Mouse (Mus musculus): ENCODE measurements around the gene Marveld1. TPM values are rescaled to one million over a fixed set of nuclear protein-coding genes. Genes with fewer than 3 reads are reported as not detected.

Marveld1 gene
- polyA plus RNA-seq, 1 experiment from 2014 or later, result 16.1 TPM

DNA sequence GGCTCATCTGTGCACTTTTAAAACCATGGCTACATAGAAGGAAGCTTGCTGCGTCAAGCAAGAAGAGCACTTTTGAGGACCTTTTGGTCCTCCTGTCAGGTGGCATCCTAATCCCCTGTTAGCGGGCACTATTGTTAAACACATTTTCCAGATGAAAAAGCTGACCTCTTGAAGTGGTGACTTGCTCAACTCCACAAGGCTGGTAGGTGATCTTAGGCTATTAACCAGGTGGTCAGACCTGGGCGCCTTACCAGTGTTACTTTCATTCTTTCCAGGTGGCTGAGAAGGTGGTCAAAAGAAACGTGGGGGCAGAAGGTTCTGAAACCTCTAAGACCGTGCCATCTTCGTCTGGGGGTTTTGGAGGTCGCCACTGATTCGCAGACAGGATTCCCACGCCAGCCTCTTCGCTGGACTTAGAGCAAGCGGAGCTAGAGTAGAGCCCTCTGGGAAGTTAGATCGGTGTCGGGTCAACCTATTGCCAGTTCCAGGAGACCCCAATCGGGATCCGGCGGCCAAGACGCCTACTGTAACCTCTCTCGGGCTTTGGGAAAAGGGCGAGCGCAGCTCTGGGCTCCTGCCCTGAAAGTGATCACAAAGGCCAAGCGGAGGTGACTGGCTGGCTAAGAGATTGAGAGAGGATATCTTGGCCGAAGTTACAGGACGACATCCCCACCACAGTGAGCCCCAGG, 19.0 kb upstream of the Marveld1 start:
- Histone ChIP-seq H3K9ac (peak overlapping the region; percentile 90), H3K4me2 (peak overlapping the region; percentile 86), H3K27ac (ENCODE audit: poor library complexity, severe bottlenecking) (peak overlapping the region; percentile 90), H3K9me3 (replicated peaks) (no peaks in the 10 kb centered on the region), H3K27me3 (replicated peaks) (no peaks in the 10 kb centered on the region), H3K4me1 (replicated peaks) (peaks cover 41% of the 10 kb centered on the region), H3K4me3 (peak overlapping the region; percentile 78), H3K36me3 (peaks cover 19% of the 10 kb centered on the region)
- no peak; the same call in 1 of the 2 replicates for ATAC-seq (ENCODE audit: insufficient number of reproducible peaks, low FRiP score)
- WGBS, result 5% methylated on average over 23 of the region's 23 CpGs

DNA sequence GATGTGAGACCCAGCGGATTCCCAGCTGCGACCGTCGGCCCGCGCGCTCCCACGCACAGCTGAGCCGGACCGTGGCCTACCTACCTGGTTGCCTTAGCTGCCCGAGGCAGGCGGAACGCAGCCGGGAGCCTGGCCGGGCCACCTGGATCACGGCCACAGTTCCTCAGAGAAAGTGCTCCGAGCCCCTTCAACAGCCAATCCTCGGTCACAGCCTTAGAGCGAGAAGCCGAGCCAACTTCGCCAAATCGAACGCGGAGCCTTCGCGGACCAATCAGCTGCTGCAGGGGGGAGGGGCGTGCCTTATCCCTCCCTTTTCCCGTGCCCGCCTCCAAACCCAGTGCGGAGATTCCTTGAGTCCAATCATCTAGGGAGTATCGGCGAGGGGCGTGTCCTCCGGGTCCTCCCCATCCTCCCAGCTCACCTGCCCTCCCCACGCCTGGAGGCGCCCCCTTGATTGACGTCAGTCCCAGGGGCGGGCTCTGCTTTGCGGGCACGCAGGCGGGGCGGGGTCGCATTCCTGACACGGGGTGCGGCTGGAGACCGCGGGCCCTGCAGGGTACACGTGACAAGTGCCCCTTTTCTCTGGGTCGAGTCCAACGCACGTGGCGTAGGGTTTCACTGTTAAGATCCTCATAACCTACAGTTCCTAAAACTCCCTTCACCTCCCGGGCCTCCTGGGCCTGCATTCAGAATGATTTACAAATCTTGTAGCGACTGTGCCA, 18.3 kb upstream of the Marveld1 start, which contains the start of gene Avpi1:
TSS of gene Avpi1 (minus strand) at position 273 of the 722 bp plus-strand sequence.
- Histone ChIP-seq H3K27ac (ENCODE audit: poor library complexity, severe bottlenecking) (peak within 1 kb of the TSS; percentile 90), H3K27me3 (replicated peaks) (no peaks in the 10 kb centered on the region), H3K36me3 (peaks cover 11% of the 10 kb centered on the region), H3K4me2 (peak within 1 kb of the TSS; percentile 86), H3K9ac (peak within 1 kb of the TSS; percentile 90), H3K4me3 (peak within 1 kb of the TSS; percentile 78), H3K4me1 (replicated peaks) (peaks cover 41% of the 10 kb centered on the region), H3K9me3 (replicated peaks) (no peaks in the 10 kb centered on the region)
- peak; percentile 98 for ATAC-seq (ENCODE audit: insufficient number of reproducible peaks, low FRiP score)
- WGBS, result under 1% methylated on average over 54 of the region's 54 CpGs

DNA sequence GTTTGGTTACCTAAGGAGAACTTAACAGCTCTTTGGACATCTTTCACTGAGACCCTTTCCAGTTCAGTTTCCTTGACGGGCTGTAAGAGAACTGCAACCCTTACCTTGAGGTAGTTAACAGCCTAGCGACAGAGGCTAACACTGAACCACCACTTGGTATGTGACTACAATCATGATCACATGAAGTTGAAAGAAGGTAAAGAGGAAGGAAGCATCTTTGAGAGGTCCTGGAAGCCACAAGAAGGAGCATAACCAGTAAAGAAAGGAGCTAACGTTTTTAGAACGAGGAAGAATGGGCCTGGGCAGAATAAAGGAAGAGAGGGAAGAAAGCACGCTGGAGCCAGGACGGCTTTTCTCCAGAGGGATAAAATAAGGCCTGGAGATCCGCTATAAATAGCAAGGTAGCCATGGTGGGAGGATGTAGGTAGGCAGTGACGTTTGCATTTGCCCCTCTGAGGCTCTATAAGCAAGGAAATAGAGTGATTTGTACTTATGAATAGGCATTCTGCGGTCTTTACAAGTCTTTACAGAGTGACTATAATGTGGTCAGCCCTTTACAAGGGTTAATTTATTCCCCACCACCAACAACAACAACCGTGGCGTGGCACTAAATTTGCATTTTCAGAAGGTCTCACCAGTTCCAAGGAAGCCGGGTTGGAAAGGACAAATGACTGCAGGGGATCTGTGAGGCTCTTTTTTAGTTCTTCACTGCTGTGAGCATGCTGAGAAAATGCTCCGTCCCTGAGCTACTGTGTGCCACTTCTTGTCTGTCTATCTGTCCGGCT, 17.5 kb upstream of the Marveld1 start:
- WGBS, result 33% methylated on average over 14 of the region's 14 CpGs
- Histone ChIP-seq H3K9me3 (replicated peaks) (no peaks in the 10 kb centered on the region), H3K4me2 (peak overlapping the region; percentile 86), H3K4me1 (replicated peaks) (peaks cover 38% of the 10 kb centered on the region), H3K4me3 (peak overlapping the region; percentile 78), H3K36me3 (peaks cover 5% of the 10 kb centered on the region), H3K9ac (peak overlapping the region; percentile 18; the same call in 1 of the 2 replicates), H3K27ac (ENCODE audit: poor library complexity, severe bottlenecking) (peak overlapping the region; percentile 63), H3K27me3 (replicated peaks) (no peaks in the 10 kb centered on the region)
- no peak for ATAC-seq (ENCODE audit: insufficient number of reproducible peaks, low FRiP score)

DNA sequence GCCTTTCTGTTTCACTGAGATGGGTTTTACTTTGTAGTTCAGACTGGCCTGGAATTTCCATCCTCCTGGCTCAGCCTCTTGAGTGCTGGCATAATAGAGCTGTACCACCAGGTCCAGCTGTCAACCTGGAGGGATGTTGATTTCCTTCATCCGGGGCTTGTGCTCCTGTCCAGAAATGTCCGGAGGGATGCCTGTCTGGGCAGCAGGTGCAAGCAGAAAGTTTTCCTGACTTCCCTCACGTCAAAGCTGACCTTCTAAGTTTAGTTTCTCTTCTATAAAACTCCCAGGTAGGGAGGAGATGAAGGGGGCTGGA, 16.9 kb upstream of the Marveld1 start:
- Histone ChIP-seq H3K4me3 (no peak overlapping the region), H3K27me3 (replicated peaks) (no peaks in the 10 kb centered on the region), H3K4me2 (no peak overlapping the region), H3K27ac (ENCODE audit: poor library complexity, severe bottlenecking) (peak overlapping the region; percentile 63; the same call in 1 of the 2 replicates), H3K9me3 (replicated peaks) (no peaks in the 10 kb centered on the region), H3K9ac (no peak overlapping the region), H3K4me1 (replicated peaks) (peaks cover 34% of the 10 kb centered on the region), H3K36me3 (no peaks in the 10 kb centered on the region)
- ATAC-seq (ENCODE audit: insufficient number of reproducible peaks, low FRiP score), result no peak
- WGBS, result 67% methylated on average over 3 of the region's 3 CpGs

DNA sequence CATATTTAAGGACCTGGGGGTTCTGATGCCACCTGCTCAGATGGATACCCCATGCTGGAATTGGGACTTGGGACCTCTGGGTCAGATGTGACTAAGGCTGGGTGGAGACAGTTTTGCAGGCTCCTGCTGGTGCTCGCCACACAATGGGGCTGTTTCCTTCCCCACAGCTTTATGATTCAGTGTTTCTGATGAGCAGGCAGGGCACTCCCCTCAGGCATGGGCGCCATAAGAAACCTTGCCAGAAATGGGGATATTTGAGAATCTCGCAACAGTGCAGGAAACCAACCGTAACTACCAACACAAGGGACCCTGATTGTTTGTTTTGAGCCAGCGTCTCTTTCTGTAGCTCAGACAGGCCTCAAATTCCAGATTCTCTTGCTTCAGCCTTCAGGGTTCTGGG, 16.1 kb upstream of the Marveld1 start:
- Histone ChIP-seq H3K36me3 (no peaks in the 10 kb centered on the region), H3K4me1 (replicated peaks) (peaks cover 26% of the 10 kb centered on the region), H3K9me3 (replicated peaks) (no peaks in the 10 kb centered on the region), H3K27ac (ENCODE audit: poor library complexity, severe bottlenecking) (no peak overlapping the region), H3K4me2 (no peak overlapping the region), H3K4me3 (no peak overlapping the region), H3K27me3 (replicated peaks) (no peaks in the 10 kb centered on the region), H3K9ac (no peak overlapping the region)
- 76% methylated on average over 5 of the region's 5 CpGs for WGBS
- ATAC-seq (ENCODE audit: insufficient number of reproducible peaks, low FRiP score), result no peak

DNA sequence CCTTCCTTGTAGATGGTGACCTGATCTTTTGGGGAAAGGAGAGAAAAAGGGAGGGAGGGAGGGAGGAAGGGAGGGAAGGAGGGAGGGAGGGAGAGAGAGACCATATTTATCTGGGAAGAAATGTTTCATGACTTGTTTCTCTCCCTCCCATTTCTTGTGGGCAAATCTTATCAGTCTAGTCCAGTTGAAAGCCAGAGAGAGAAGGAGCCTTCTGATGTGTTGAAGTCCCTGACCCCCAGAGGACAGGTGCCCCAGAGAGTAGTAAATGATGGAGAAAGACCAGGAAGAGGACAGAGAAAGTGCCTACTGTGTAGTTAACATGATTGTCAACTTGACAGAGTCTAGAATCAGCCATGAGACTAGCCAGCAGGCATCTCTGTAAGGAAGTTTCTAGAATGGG, 12.1 kb upstream of the Marveld1 start:
- Histone ChIP-seq H3K27ac (ENCODE audit: poor library complexity, severe bottlenecking) (no peak overlapping the region), H3K4me1 (replicated peaks) (0 out of 2 replicates have a peak, but pooled peaks cover 2% of the 10 kb centered on the region), H3K9me3 (replicated peaks) (no peaks in the 10 kb centered on the region), H3K27me3 (replicated peaks) (no peaks in the 10 kb centered on the region), H3K4me2 (no peak overlapping the region), H3K36me3 (no peaks in the 10 kb centered on the region), H3K4me3 (no peak overlapping the region), H3K9ac (no peak overlapping the region)
- ATAC-seq (ENCODE audit: insufficient number of reproducible peaks, low FRiP score), result no peak

DNA sequence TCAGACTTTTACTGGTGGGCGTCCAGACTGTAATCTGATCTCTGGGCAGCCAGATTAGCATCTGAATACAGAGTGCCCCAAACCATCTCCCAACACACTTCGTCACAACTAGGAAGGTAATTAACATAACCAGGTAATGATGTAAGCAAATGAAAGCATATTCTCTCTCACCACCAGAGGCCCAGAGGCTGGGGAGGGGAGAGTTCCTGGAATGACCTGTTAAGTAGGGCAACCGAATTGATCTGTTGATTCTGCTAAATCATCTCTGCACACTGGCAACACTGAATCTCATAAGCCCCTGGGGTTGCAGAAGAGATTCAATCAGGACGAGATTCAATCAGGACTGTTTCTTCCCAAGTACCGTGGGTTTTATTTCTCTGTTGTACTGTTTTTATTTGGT, 11.1 kb upstream of the Marveld1 start:
- H3K27ac ChIP-seq (ENCODE audit: poor library complexity, severe bottlenecking), result no peak overlapping the region
- 42% methylated on average over 5 of the region's 5 CpGs for whole genome bisulfite sequencing
- no peak overlapping the region for H3K9ac ChIP-seq
- H3K4me1 ChIP-seq (replicated peaks), result no peaks in the 10 kb centered on the region
- H3K4me2 ChIP-seq, result no peak overlapping the region
- H3K4me3 ChIP-seq, result no peak overlapping the region
- no peaks in the 10 kb centered on the region for H3K9me3 ChIP-seq (replicated peaks)
- ATAC-seq (ENCODE audit: insufficient number of reproducible peaks, low FRiP score), result no peak
- H3K27me3 ChIP-seq (replicated peaks), result no peaks in the 10 kb centered on the region
- H3K36me3 ChIP-seq, result no peaks in the 10 kb centered on the region

DNA sequence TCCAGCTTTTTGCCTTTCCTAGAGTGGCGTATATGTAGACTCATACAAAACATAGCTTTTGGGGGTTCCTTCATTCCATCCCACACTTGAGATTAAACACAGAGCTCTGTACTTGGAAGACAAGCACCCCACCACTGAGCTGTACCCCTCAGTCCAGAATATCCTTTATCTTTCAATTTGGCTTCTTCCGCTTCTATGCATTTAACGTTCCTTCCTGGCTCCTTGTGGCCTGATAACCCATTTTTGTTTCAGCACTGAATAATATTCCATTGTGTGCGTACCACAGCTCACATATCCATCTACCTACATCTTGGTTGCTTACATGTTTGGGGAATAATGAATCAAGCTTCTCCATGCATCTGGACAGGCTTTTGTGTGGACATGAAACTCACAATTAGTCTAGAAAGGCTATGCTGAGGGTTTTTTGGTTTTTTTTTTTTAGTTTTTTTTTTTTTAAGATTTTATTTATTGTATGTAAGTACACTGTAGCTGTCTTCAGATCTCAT, 10.0 kb upstream of the Marveld1 start:
- no peak overlapping the region for H3K4me2 ChIP-seq
- WGBS, result 86% methylated on average over 4 of the region's 4 CpGs
- H3K27me3 ChIP-seq (replicated peaks), result no peaks in the 10 kb centered on the region
- no peak for ATAC-seq (ENCODE audit: insufficient number of reproducible peaks, low FRiP score)
- no peak overlapping the region for H3K9ac ChIP-seq
- no peaks in the 10 kb centered on the region for H3K9me3 ChIP-seq (replicated peaks)
- no peak overlapping the region for H3K27ac ChIP-seq (ENCODE audit: poor library complexity, severe bottlenecking)
- no peaks in the 10 kb centered on the region for H3K36me3 ChIP-seq
- H3K4me3 ChIP-seq, result no peak overlapping the region
- no peaks in the 10 kb centered on the region for H3K4me1 ChIP-seq (replicated peaks)

DNA sequence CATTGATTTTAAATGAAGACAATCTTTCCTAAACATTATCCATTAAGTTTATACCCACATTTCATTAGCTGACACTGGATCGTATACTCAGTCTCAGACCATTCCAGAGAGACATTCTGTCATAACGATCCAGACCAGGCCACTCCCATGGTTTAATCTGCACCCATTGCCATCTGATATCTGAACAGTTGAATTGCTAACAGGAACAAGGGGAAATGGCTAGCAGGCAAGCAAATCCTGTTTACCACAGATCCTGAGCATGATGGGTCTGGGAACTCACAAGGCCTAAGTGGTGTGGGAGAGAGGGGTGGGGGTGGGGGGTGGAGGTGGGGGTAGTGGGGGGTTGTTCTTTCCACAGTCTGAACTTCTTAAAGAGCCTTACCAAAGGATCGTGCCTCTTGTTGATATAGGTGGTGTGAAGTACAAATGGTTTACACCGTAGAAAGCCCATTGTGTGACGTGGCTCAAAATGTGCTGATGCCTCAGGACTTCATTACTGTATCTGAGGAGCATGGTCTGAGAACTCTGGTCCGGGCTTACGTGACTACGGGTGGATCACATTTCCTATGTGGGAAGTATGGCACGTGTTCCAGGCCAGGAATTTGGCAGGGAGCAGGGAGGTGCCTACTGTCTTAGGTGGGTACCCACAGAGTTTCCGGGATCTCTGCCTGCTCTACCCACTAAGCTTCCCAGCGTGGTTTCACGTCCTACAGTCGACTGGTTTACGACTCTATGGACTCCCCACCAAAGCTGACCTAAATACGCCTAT, 8.5 kb upstream of the Marveld1 start:
- Histone ChIP-seq H3K36me3 (no peaks in the 10 kb centered on the region), H3K9ac (no peak overlapping the region), H3K4me1 (replicated peaks) (no peaks in the 10 kb centered on the region), H3K4me3 (no peak overlapping the region), H3K27ac (ENCODE audit: poor library complexity, severe bottlenecking) (no peak overlapping the region), H3K9me3 (replicated peaks) (no peaks in the 10 kb centered on the region), H3K4me2 (no peak overlapping the region), H3K27me3 (replicated peaks) (no peaks in the 10 kb centered on the region)
- no peak for ATAC-seq (ENCODE audit: insufficient number of reproducible peaks, low FRiP score)
- 83% methylated on average over 15 of the region's 15 CpGs for WGBS

DNA sequence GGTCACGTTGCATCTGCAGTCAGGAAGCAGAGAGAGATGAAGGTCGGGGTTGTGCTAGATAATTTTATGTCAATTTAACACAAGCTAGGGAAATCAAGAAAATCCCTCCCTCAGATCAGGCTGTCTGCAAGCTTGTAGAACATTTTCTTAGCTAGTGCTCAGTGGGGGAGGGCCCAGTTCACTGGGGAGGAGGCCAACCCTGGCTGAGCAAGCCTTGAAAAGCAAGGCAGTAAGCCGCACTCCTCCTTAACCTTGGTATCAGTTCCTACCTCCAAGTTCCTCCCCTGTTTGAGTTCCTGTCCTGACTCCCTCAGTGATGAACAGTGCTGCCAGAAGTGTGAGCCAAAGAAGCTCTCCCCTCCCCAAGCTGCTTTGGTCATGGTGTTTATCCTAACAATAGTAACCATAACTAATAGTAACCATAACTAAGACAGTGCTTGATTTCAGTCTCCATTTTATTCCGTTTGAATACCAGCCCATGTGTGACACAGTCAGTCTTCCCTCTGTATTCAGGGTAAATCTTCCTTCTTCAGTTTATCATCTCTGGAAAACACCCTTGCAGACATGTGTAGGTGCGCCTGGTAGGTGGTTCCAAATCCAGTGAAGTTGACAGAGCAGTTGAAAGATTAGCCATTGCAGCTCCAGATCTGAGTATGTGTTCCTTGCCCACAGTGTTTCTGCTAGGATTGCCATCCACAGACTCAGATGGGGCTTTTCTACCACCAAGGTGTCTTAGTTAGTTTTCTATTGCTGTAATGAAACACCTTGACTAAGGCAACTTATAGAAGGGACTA, 7.3 kb upstream of the Marveld1 start:
- WGBS, result 77% methylated on average over 5 of the region's 5 CpGs
- ATAC-seq (ENCODE audit: insufficient number of reproducible peaks, low FRiP score), result no peak

More for the DNA sequence above, 7.3 kb upstream of the Marveld1 start:
- Histone ChIP-seq H3K27me3 (replicated peaks) (no peaks in the 10 kb centered on the region), H3K4me1 (replicated peaks) (peaks cover 4% of the 10 kb centered on the region; the same call in 1 of the 2 replicates), H3K9me3 (replicated peaks) (no peaks in the 10 kb centered on the region), H3K27ac (ENCODE audit: poor library complexity, severe bottlenecking) (no peak overlapping the region), H3K36me3 (no peaks in the 10 kb centered on the region), H3K4me3 (no peak overlapping the region), H3K9ac (no peak overlapping the region), H3K4me2 (no peak overlapping the region)

Data from heart, embryonic 12.5 days (tissue).